Mouse (Mus musculus) cerebellum, adult 8-10 months (tissue): ENCODE measurements around the gene Slc36a3.
A peak's percentile ranks its signal among the peaks of the same experiment; 100 is the strongest.

Source experiments
- DNase-seq: peaks from one replicate; pipeline ENCODE4 v3.0.0; 2022

Slc36a3 gene

GRCm38 (mm10) chr11:55151608-55152007, at the start of gene Slc36a3:
Gene Slc36a3, minus strand, starts transcription at chr11:55151708.
- no peak for DNase-seq

- DNase-seq = no peak
These were observed 46.4 kb upstream of the Slc36a3 start for GRCm38 (mm10) chr11:55197740-55198510.

GRCm38 (mm10) chr11:55197086-55197485, 45.6 kb upstream of the Slc36a3 start:
- no peak for DNase-seq

- no peak for DNase-seq
These were observed 38.7 kb upstream of the Slc36a3 start for GRCm38 (mm10) chr11:55190216-55190615.

- no peak for DNase-seq
These were observed 36.3 kb upstream of the Slc36a3 start for GRCm38 (mm10) chr11:55187777-55188176.

- DNase-seq = no peak
These were observed 35.8 kb upstream of the Slc36a3 start for GRCm38 (mm10) chr11:55187292-55187691.

GRCm38 (mm10) chr11:55184733-55185291, 33.3 kb upstream of the Slc36a3 start, which contains the start of gene Slc36a2:
Gene Slc36a2, minus strand, starts transcription at chr11:55185077.
- peak; percentile 71 for DNase-seq

- DNase-seq = no peak
These were observed 32.7 kb upstream of the Slc36a3 start for GRCm38 (mm10) chr11:55184246-55184645.

GRCm38 (mm10) chr11:55183124-55183523, 31.6 kb upstream of the Slc36a3 start:
- DNase-seq = no peak

- DNase-seq = no peak
These were observed 28.3 kb upstream of the Slc36a3 start for GRCm38 (mm10) chr11:55179856-55180255.

- DNase-seq = no peak
These were observed 27.3 kb upstream of the Slc36a3 start for GRCm38 (mm10) chr11:55178830-55179229.

- no peak for DNase-seq
These were observed 19.0 kb upstream of the Slc36a3 start for GRCm38 (mm10) chr11:55170501-55170900.

- no peak for DNase-seq
These were observed 17.4 kb upstream of the Slc36a3 start for GRCm38 (mm10) chr11:55168914-55169313.

GRCm38 (mm10) chr11:55168504-55168903, 17.0 kb upstream of the Slc36a3 start:
- DNase-seq = no peak

GRCm38 (mm10) chr11:55165748-55166147, 14.2 kb upstream of the Slc36a3 start:
- no peak for DNase-seq

- peak; percentile 36 for DNase-seq
These were observed 13.2 kb upstream of the Slc36a3 start for GRCm38 (mm10) chr11:55164723-55165122.

GRCm38 (mm10) chr11:55162670-55163069, 11.2 kb upstream of the Slc36a3 start:
- DNase-seq = peak; percentile 30

GRCm38 (mm10) chr11:55158785-55159359, 7.4 kb upstream of the Slc36a3 start:
- peak; percentile 72 for DNase-seq

- DNase-seq = no peak
These were observed 3.5 kb upstream of the Slc36a3 start for GRCm38 (mm10) chr11:55155070-55155421.

GRCm38 (mm10) chr11:55154398-55155069, 3.0 kb upstream of the Slc36a3 start:
- DNase-seq = no peak

GRCm38 (mm10) chr11:55148461-55148860, 3.0 kb downstream of the Slc36a3 start:
- DNase-seq = no peak

- no peak for DNase-seq
These were observed 4.1 kb downstream of the Slc36a3 start for GRCm38 (mm10) chr11:55147423-55147822.

- DNase-seq = no peak
These were observed 4.7 kb downstream of the Slc36a3 start for GRCm38 (mm10) chr11:55146855-55147254.

- DNase-seq = no peak
These were observed 7.5 kb downstream of the Slc36a3 start for GRCm38 (mm10) chr11:55144011-55144410.
